Mouse (Mus musculus): ENCODE measurements at regions not wholly inside any gene's neighbourhood (a gene's known extent, or its start where the extent isn't known, plus 50 kb on each side); places are given as distances from the start of the nearest gene placed in this dataset.

GRCm38 (mm10) chr4:131685544-131685943, 152.5 kb downstream of the Ptpru start:
- TF ChIP-seq CTCF (IDR thresholded peaks at IDR 0.05; ENCODE audit: low read depth, low read length) (no peak), POLR2A (IDR thresholded peaks at IDR 0.05; ENCODE audit: borderline replicate concordance, low read depth, low read length) (no peak)

Data from bone marrow macrophage, adult 2 months (primary cell).